Mouse (Mus musculus) midbrain, embryonic 15.5 days (tissue): ENCODE data around the gene Vmn1r149. TPM values are rescaled to one million over a fixed set of nuclear protein-coding genes. Genes with fewer than 3 reads are reported as not detected.
"Not testable (repeated sequence)": the region's sequence is repeated elsewhere in the genome, so short reads cannot be mapped to it uniquely, and the experiment has no call there.

Source experiments
- ATAC-seq: fragments of 200-750 bp; cut with Nextera tagmentation; replicated peaks from 2 replicates; pipeline ENCODE4 v1.8.0; 2017; ENCODE audit warnings: moderate TSS enrichment
- H3K27ac ChIP-seq: fragments of 300-500 bp; sonication (generic); 2 replicates; pipeline ENCODE4 v1.5.1; 2015; ENCODE audit warnings: mild to moderate bottlenecking, inconsistent platforms
- H3K27me3 ChIP-seq: fragments of 300-500 bp; sonication (generic); replicated peaks from 2 replicates; pipeline ENCODE4 v1.6.1; 2015; ENCODE audit warnings: inconsistent platforms
- H3K36me3 ChIP-seq: fragments of 300-500 bp; sonication (generic); replicated peaks from 2 replicates; pipeline ENCODE4 v1.6.1; 2015; ENCODE audit warnings: inconsistent platforms
- H3K4me1 ChIP-seq: fragments of 300-500 bp; sonication (generic); 2 replicates; pipeline ENCODE4 v1.6.1; 2015; ENCODE audit warnings: inconsistent platforms
- H3K4me2 ChIP-seq: fragments of 300-500 bp; sonication (generic); 2 replicates; pipeline ENCODE4 v1.6.1; 2015; ENCODE audit warnings: inconsistent platforms, mild to moderate bottlenecking, moderate library complexity
- H3K4me3 ChIP-seq: fragments of 300-500 bp; sonication (generic); 2 replicates; pipeline ENCODE4 v1.5.1; 2015; ENCODE audit warnings: mild to moderate bottlenecking, inconsistent platforms
- H3K9ac ChIP-seq: fragments of 300-500 bp; sonication (generic); 2 replicates; pipeline ENCODE4 v1.6.1; 2015; ENCODE audit warnings: mild to moderate bottlenecking, inconsistent platforms
- H3K9me3 ChIP-seq: fragments of 300-500 bp; sonication (generic); 2 replicates; pipeline ENCODE4 v1.6.1; 2016; ENCODE audit warnings: inconsistent platforms
- WGBS: fragments of 180-500 bp; shearing (Covaris S2); methylation state at CpG from one replicate; pipeline ENCODE4 v1.1.7; 2015; ENCODE audit warnings: mixed read lengths; 5-methylcytosine and 5-hydroxymethylcytosine counted together
- polyA plus RNA-seq: library from polyadenylated mRNA; unstranded; fragments of >200 nt; fragmentation: Nextera tagmentation; extraction: Ambion mirVana; gene quantifications from 2 replicates; pipeline ENCODE4 v1.2.1, GENCODE M21; 2015

Vmn1r149 gene
- not detected in 2 replicates for polyA plus RNA-seq

DNA sequence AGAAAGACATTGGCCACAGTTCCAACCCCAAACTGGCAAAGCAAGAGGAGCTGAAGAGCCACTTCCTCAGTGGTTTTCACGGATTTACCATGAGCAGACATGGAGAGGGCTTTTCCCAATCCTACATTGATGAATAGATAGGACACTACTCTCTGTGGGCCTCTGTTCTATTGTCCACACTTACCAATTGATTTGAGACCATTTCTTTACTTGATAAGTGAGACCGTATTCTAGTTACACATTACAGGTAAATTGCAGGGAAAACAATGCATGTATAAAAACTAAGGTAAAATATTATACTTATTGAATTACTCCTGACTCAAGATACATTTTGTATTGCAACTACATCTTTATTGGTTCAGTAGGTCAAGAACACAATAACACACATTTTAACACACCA is at the start of gene Vmn1r149:
Gene Vmn1r149 (minus strand): TSS at position 101 of the 400 bp plus-strand sequence.
- no CpG with 5 or more reads among the region's 2 CpGs for WGBS
- not testable (repeated sequence) for ATAC-seq, H3K4me1 ChIP-seq, H3K27ac ChIP-seq, H3K4me2 ChIP-seq, H3K36me3 ChIP-seq, H3K4me3 ChIP-seq, H3K9me3 ChIP-seq, H3K9ac ChIP-seq, H3K27me3 ChIP-seq

DNA sequence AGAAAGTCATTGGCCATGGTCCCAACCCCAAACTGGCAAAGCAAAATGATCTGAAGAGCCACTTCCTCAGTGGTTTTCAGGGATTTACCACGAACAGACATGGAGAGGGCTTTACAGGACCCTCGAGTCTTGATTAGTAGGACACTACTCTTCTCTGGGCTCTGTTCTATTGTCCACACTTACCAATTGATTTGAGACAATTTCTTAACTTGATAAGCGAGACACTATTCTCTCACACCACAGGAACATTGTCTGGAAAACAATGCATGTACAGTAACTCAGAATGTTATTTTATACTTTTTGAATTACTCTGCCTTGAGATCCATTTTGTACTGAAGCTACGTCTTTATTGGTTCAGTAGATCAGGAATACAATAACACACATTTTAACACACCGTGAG is 25.9 kb upstream of the Vmn1r149 start, which contains the start of gene Gm10665:
Gene Gm10665 (minus strand): TSS at position 101 of the 400 bp plus-strand sequence.
- WGBS = no CpG with 5 or more reads among the region's 5 CpGs
- not testable (repeated sequence) for H3K4me3 ChIP-seq, H3K9ac ChIP-seq, ATAC-seq, H3K27me3 ChIP-seq, H3K27ac ChIP-seq, H3K4me2 ChIP-seq, H3K36me3 ChIP-seq, H3K4me1 ChIP-seq, H3K9me3 ChIP-seq

DNA sequence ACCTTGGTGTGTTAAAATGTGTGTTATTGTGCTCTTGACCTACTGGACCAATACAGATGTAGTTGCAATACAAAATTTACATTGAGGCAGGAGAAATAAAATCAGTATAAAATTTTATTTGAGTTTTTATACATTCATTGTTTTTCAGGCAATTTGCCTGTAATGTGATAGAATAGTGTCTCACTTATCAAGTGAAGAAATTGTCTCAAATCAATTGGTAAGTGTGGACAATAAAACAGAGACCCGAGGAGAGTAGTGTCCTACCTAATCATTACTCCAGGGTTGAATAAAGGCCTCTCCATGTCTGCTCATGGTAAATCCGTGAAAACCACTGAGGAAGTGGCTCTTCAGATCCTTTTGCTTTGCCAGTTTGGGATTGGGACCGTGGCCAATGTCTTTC is 24.7 kb downstream of the Vmn1r149 start, which contains the start of gene Vmn1r148:
Gene Vmn1r148 (plus strand): TSS at position 301 of the 400 bp plus-strand sequence.
- not testable (repeated sequence) for H3K27me3 ChIP-seq, H3K4me1 ChIP-seq, H3K4me2 ChIP-seq, H3K27ac ChIP-seq, H3K36me3 ChIP-seq, ATAC-seq, H3K9me3 ChIP-seq, H3K9ac ChIP-seq, H3K4me3 ChIP-seq
- no CpG with 5 or more reads among the region's 3 CpGs for WGBS

Other genes with a start within 250 kb of the Vmn1r149 start
- not detected in 2 replicates for gene Vmn1r143, start 248.9 kb downstream of the Vmn1r149 start, polyA plus RNA-seq
- not detected in 2 replicates for gene Gm8653, start 237.0 kb downstream of the Vmn1r149 start, polyA plus RNA-seq
- not detected in 2 replicates for gene Gm8453, start 208.7 kb downstream of the Vmn1r149 start, polyA plus RNA-seq
- not detected in 2 replicates for gene Gm4187, start 108.5 kb downstream of the Vmn1r149 start, polyA plus RNA-seq
- not detected in 2 replicates for gene Gm8660, start 67.2 kb downstream of the Vmn1r149 start, polyA plus RNA-seq
- not detected in 2 replicates for gene Vmn1r148, start 24.6 kb downstream of the Vmn1r149 start, polyA plus RNA-seq
- gene Gm10665, start 25.8 kb upstream of the Vmn1r149 start, polyA plus RNA-seq = not detected in 2 replicates
- not detected in 2 replicates for gene Vmn1r151, start 61.4 kb upstream of the Vmn1r149 start, polyA plus RNA-seq
- not detected in 2 replicates for gene Vmn1r152, start 84.7 kb upstream of the Vmn1r149 start, polyA plus RNA-seq
- not detected in 2 replicates for gene Gm8677, start 96.7 kb upstream of the Vmn1r149 start, polyA plus RNA-seq
- not detected in 2 replicates for gene Gm4201, start 127.1 kb upstream of the Vmn1r149 start, polyA plus RNA-seq
- gene Gm4565, start 149.9 kb upstream of the Vmn1r149 start, polyA plus RNA-seq = not detected in 2 replicates
- gene Vmn1r155, start 219.8 kb upstream of the Vmn1r149 start, polyA plus RNA-seq = not detected in 2 replicates